Mouse (Mus musculus) ES-E14 (cell line): Measurements from ENCODE around the gene Dppa3.

Experiments
- CHD2 ChIP-seq: IDR thresholded peaks from 2 replicates; pipeline ENCODE4 v1.6.1; 2014; ENCODE audit warnings: mild to moderate bottlenecking, low read depth, low read length, inconsistent platforms
- HCFC1 ChIP-seq: IDR thresholded peaks from 2 replicates; pipeline ENCODE4 v1.6.1; 2012; ENCODE audit warnings: low read length, inconsistent platforms, borderline replicate concordance; ENCODE audit not compliant: insufficient read depth
- MAFK ChIP-seq: IDR thresholded peaks from 2 replicates; pipeline ENCODE4 v1.6.1; 2014; ENCODE audit warnings: mild to moderate bottlenecking, low read depth, low read length, inconsistent platforms; ENCODE audit not compliant: insufficient read depth
- ZC3H11A ChIP-seq: IDR thresholded peaks from 2 replicates; pipeline ENCODE4 v1.6.1; 2012; ENCODE audit warnings: low read depth, mild to moderate bottlenecking, inconsistent platforms, low read length, borderline replicate concordance
- ZNF384 ChIP-seq: IDR thresholded peaks from 2 replicates; pipeline ENCODE4 v1.6.1; 2012; ENCODE audit warnings: low read depth, low read length, inconsistent platforms

DNA sequence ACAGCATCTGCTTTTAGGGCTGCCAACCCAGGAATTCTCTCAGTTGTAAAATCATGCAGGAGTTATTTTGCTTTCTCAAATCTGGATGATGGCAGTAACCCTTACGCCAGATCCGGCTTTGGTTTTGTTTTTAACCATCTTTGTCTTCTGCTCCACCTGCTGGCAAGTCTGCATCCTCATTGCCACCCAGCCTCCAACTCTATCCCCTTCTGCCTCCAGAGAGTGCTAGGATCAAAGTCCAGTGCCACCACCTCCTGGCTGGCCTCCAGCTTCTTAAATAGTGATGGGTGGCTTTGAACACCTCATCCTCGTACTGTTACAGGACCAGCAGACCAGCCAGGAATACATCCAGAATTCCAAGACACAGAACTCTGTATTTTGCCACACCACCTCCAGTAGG, 10.5 kb downstream of the Dppa3 start:
- TF ChIP-seq ZC3H11A: no peak
- no peak for TF ChIP-seq ZNF384
- TF ChIP-seq MAFK: no peak
- no peak for TF ChIP-seq HCFC1
- TF ChIP-seq CHD2: no peak
